Mouse (Mus musculus): ENCODE results near the gene Slc12a7.

Gene Slc12a7

GRCm38 (mm10) chr13:73822187-73822800, 89.4 kb downstream of the Slc12a7 start:
- DNase-seq = peak; percentile 26 to 41

- DNase-seq = no peak
Measured at GRCm38 (mm10) chr13:73823711-73824110, 90.8 kb downstream of the Slc12a7 start.

- no peak for DNase-seq
Measured at GRCm38 (mm10) chr13:73827243-73827642, 94.3 kb downstream of the Slc12a7 start.

GRCm38 (mm10) chr13:73831486-73831885, 98.6 kb downstream of the Slc12a7 start:
- peak; percentile 35 to 62 for DNase-seq

- no peak for DNase-seq
Measured at GRCm38 (mm10) chr13:73833809-73834208, 100.9 kb downstream of the Slc12a7 start.

GRCm38 (mm10) chr13:73835791-73836190, 102.9 kb downstream of the Slc12a7 start:
- no peak for DNase-seq

- no peak for DNase-seq
Measured at GRCm38 (mm10) chr13:73836491-73836890, 103.6 kb downstream of the Slc12a7 start.

- DNase-seq = no peak
Measured at GRCm38 (mm10) chr13:73837708-73838107, 104.8 kb downstream of the Slc12a7 start.

- DNase-seq = no peak
Measured at GRCm38 (mm10) chr13:73839137-73839548, 106.2 kb downstream of the Slc12a7 start.

GRCm38 (mm10) chr13:73839740-73840139, 106.8 kb downstream of the Slc12a7 start:
- DNase-seq = no peak

GRCm38 (mm10) chr13:73842696-73843095, 109.8 kb downstream of the Slc12a7 start:
- DNase-seq = no peak

GRCm38 (mm10) chr13:73846589-73847464, 113.9 kb downstream of the Slc12a7 start:
- DNase-seq = no peak

- DNase-seq = peak; percentile 19 to 43
Measured at GRCm38 (mm10) chr13:73847465-73847836, 114.6 kb downstream of the Slc12a7 start, which contains the start of gene Nkd2. TSS of gene Nkd2 (minus strand) at chr13:73847631.
